Mouse (Mus musculus) urinary bladder, postnatal 14 days (tissue): ENCODE data around the gene Usp38.

Experiments
- DNase-seq: peaks from one replicate; pipeline ENCODE4 v3.0.0; 2021; ENCODE audit warnings: low spot score

The Usp38 gene

DNA sequence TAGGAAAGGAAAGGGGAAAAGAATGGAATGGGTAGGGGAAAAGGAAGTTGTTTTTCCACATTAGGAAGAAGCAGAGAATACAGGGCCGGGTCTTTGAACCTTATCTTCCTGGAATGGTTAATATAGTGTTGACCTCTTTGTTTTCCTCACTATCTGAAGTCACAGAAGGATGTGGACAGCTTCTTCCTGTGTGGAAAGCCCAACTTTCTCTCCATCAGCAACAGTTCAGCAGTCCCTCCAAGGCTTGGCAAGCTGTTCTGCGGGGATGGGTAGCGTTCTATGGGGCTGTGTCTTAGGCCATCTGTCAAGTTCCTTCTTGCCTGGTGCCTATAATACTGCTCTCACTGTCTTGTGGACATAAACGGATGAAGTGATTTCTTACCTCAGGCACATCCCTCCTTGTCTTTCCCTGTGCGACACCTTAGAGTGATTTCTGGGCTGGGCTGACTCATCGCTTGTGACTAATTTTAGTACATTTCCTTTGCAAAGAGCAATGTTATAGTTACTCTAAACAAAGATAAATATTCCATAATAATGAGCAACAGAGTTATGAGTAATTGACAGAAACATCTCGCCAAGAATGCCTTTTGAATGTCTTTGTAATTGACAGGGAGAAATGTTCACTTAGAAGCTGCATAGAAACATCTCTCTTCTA is 52.7 kb downstream of the Usp38 start:
- DNase-seq: no peak

GRCm38 (mm10) chr8:80961070-80961609 is 53.6 kb downstream of the Usp38 start:
- no peak for DNase-seq

- DNase-seq: no peak
Observed at GRCm38 (mm10) chr8:80959588-80960268, 55.0 kb downstream of the Usp38 start.

DNA sequence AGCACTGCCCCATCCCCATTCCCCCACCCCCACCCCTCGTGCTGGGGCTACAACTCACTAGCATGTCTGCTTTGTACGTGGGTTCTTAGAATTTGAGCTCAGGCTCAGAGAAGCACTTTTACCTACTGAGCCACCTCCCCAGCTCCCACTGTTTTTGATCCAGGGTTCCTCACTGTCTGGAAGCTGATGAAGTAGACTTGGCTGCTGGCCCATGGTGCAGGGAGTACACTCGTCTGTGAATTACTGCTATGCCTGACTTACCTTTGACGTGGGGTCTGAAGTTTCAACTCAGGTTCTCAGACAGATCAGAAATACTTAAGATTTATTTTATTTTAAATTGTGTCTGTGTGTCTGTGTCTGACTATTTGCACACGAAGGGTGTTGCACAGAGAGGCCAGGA is 57.0 kb downstream of the Usp38 start:
- DNase-seq: no peak

DNA sequence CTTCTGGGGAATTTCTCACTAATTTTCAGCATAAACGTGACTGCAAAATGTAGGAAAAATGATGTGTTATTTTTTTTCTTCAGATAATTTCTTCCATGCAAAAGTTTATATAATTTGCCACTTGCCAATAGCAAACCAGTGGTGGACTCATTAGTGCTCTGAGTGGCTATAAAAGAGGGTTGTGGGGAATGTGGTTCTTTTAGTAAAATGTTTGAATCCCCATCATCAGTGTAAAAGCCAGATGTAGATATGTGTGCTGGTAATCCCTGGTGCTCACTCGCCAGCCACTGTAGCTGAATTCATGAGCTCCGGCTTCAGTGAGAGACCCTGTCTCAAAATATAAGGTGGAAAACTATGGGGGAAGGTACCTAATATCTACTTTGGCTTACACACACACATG is 61.8 kb downstream of the Usp38 start:
- DNase-seq: no peak

- DNase-seq: no peak
Observed at GRCm38 (mm10) chr8:80952235-80952915, 62.4 kb downstream of the Usp38 start.

DNA sequence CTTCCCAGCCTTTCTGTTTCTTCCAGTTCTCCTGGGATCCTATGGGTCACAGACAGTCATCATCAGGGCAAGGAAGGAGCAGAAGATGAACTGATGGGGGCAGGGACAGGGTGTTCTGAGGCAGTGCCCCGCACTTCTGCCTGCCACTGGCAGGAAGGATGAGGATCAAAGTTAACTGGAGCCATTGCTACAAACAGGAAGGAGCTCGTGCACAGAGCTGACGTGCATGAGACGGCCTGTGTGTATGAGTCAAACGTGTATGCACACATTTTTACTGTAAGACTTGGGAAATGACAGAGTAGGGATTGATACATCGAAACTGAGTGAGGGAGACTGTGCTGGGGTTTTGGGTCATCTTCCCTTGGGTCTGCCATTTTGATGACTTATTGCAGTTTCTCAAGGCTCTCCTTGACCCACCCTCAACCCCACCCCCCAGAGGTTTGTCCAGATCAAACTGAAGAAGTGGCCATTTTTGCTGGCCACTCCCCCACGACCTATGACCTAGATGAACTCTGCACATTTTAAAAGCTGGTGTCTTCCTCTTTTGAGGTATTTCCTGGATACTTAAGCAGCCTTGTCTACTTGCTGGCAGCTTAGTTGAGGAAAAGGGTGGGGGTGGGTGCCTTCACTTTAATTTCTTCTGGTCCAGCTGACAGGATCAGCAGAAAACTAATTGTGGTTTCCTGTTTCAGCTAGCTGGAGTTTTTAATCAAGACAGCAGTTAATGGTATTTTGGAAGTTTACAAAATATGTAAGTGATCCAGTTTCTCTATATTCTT is 66.1 kb downstream of the Usp38 start:
- DNase-seq: no peak

- no peak for DNase-seq
Observed at GRCm38 (mm10) chr8:80943742-80944141, 71.0 kb downstream of the Usp38 start.

DNA sequence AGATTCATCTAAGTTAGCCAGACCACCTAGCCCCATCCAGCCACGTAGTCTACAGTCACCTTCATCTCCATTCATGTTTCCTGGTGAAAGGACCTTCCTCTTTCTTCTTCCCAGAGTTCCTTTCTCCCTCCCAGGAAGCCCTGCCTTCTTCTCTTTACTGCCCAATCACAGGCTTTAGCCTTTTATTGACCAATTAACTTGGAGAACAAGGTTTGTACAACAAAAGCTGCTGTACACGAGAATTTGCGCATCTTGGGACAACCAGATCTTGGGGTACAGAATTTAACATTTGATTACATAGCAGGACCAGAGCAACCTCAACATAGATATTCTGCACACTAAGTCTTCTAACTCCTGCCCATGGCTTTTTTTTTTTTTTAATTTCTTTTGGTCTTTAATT is 73.1 kb downstream of the Usp38 start:
- DNase-seq: no peak

DNA sequence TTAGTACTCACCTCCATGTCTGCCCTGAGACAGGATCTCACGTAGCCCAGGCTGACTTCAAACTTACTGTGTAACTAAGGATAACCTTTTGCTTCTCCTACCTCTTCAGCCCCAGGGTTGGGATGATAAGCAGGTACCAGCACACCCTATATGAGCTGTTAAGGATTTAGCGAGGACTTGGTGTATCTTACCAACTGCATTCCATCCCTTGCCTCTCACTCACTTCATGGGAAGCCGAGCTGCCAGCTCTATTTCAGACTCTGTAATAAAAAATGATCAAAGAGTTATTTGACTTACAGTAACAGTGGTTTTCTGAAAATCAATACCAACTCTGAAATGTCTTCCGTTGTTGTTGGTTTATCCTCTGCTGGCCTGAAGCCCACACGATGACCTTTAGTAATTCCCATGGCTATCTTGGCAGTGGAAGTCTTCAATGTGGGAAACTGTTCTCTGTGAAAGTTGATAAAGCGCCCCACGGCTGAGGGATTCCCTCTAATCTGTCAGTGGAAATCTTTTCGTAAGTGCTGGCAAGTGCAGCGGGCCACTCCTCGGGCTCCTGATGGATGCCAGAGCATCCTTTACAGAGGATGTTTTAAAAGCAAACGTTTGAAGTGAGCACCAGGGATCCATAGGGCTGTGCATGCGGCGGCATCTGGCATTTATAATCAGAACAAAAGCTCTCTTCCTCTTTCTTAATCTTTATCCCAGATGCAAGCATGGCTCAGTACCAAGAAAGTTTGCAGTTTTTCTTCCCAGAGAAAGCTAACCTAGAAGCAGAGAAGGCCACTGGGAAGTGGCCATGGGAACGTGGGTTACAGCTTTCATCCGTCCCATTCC is 76.7 kb downstream of the Usp38 start:
- DNase-seq: no peak
